Mouse (Mus musculus): Measurements from ENCODE around the gene Ppfia4.

DNA sequence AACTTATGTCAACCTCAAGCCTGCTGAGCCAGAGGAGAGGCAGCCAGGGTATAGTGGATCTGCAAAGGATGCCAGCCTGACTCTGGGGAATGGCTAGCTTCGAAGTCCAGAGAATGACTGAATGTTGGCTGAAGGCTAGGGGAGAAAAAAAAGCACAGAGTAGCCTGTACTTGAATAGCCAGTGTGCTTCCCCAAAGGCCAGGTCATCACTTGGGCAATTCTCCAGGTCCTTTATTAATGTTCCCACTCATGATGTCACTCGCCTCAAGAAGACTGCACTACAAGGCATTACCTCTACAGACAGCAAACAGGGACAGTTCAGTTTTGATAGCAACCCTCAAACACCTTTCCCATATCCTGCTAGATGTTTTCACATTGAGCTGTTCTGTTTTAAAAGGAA lies 22.4 kb downstream of the Ppfia4 start:
- no peak for TF ChIP-seq POLR2A (IDR thresholded peaks at IDR 0.05; ENCODE audit: borderline replicate concordance, extremely low read depth, insufficient read depth, insufficient read length, poor library complexity, severe bottlenecking)
- no peak for TF ChIP-seq CTCF (IDR thresholded peaks at IDR 0.05; ENCODE audit: borderline replicate concordance, extremely low read depth, insufficient read depth, insufficient read length)

Data from brain, embryonic 14.5 days (tissue).